Mouse (Mus musculus) kidney, postnatal 0 days (tissue): ENCODE measurements at regions not wholly inside any gene's neighbourhood (a gene's known extent, or its start where the extent isn't known, plus 50 kb on each side); places are given as distances from the start of the nearest gene placed in this dataset.

ENCODE experiments used
- ATAC-seq: fragments of 200-750 bp; cut with Nextera tagmentation; replicated peaks from 2 replicates; pipeline ENCODE4 v1.8.0; 2017; ENCODE audit warnings: low read depth, moderate number of reproducible peaks, moderate TSS enrichment, moderate library complexity; ENCODE audit not compliant: low FRiP score
- DNase-seq: peaks from one replicate; pipeline ENCODE4 v3.0.0-alpha.2; 2016; ENCODE audit warnings: low spot score
- H3K27ac ChIP-seq: fragments of 300-500 bp; sonication (generic); 2 replicates; pipeline ENCODE4 v1.5.1; 2014; ENCODE audit warnings: mild to moderate bottlenecking
- H3K27me3 ChIP-seq: fragments of 300-500 bp; sonication (generic); 2 replicates; pipeline ENCODE4 v1.6.1; 2014; ENCODE audit warnings: low read length, mixed read lengths; ENCODE audit not compliant: insufficient read depth
- H3K36me3 ChIP-seq: fragments of 300-500 bp; sonication (generic); 2 replicates; pipeline ENCODE4 v1.6.1; 2014; ENCODE audit warnings: low read length, mixed read lengths; ENCODE audit not compliant: insufficient read depth
- H3K4me1 ChIP-seq: fragments of 300-500 bp; sonication (generic); replicated peaks from 2 replicates; pipeline ENCODE4 v1.6.1; 2014; ENCODE audit warnings: antibody characterized with exemption, low read length, mixed read lengths; ENCODE audit not compliant: insufficient read depth
- H3K4me2 ChIP-seq: fragments of 300-500 bp; sonication (generic); 2 replicates; pipeline ENCODE4 v1.6.1; 2014; ENCODE audit warnings: mild to moderate bottlenecking, low read length, moderate library complexity, mixed read lengths
- H3K4me3 ChIP-seq: fragments of 300-500 bp; sonication (generic); replicated peaks from 2 replicates; pipeline ENCODE4 v1.5.1; 2014; ENCODE audit warnings: low read depth, low read length
- H3K9ac ChIP-seq: fragments of 300-500 bp; sonication (generic); 2 replicates; pipeline ENCODE4 v1.6.1; 2014; ENCODE audit warnings: low read depth, low read length
- H3K9me3 ChIP-seq: fragments of 300-500 bp; sonication (generic); replicated peaks from 2 replicates; pipeline ENCODE4 v1.6.1; 2016; ENCODE audit warnings: low read length, inconsistent platforms, mixed read lengths
- CTCF ChIP-seq: IDR thresholded peaks from 2 replicates; pipeline ENCODE4 v1.5.1; 2016; ENCODE audit warnings: antibody characterized with exemption, low read depth, mild to moderate bottlenecking, moderate library complexity
- WGBS: fragments of 180-500 bp; shearing (Covaris S2); extraction: QIAGEN DNeasy Blood & Tissue Kit; methylation state at CpG from one replicate; pipeline ENCODE4 v1.1.7; 2014; 5-methylcytosine and 5-hydroxymethylcytosine counted together

DNA sequence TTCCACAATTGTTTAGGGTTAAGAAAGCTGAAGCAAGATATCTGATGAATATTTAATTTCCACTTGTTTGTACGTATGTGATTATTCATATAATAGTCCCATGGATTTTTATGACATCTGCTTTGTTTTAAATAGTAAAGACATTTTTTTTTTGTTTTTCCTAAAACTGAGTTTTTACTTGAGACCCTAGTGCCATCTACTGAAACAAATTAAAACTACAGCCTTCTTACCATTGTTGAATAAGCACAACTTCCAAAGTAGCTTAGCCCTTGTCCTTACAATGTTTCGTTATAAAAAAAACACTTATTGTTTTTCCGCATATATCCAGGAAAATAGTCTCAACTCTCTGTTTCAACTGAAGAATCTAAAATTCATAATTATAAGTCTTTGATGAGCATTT, 68.4 kb upstream of the Mad2l1 start:
- TF ChIP-seq CTCF = peak; percentile 76
- ATAC-seq = no peak
- Histone ChIP-seq H3K36me3 (no peaks in the 10 kb centered on the region), H3K27ac (no peak overlapping the region), H3K9me3 (no peaks in the 10 kb centered on the region), H3K4me2 (no peak overlapping the region), H3K9ac (no peak overlapping the region), H3K4me3 (no peak overlapping the region), H3K4me1 (no peaks in the 10 kb centered on the region), H3K27me3 (no peaks in the 10 kb centered on the region)
- 31% methylated on average over 3 of the region's 3 CpGs for WGBS
- peak; percentile 83 for DNase-seq

GRCm38 (mm10) chr6:66470627-66471249, 64.5 kb upstream of the Mad2l1 start:
- Histone ChIP-seq H3K27me3 (no peaks in the 10 kb centered on the region), H3K9me3 (no peaks in the 10 kb centered on the region), H3K4me1 (no peaks in the 10 kb centered on the region), H3K4me2 (no peak overlapping the region), H3K4me3 (no peak overlapping the region), H3K27ac (no peak overlapping the region), H3K36me3 (no peaks in the 10 kb centered on the region), H3K9ac (no peak overlapping the region)
- ATAC-seq (no peak), DNase-seq (no peak)
- 84% methylated on average over 4 of the region's 4 CpGs for WGBS
- TF ChIP-seq CTCF = no peak

DNA sequence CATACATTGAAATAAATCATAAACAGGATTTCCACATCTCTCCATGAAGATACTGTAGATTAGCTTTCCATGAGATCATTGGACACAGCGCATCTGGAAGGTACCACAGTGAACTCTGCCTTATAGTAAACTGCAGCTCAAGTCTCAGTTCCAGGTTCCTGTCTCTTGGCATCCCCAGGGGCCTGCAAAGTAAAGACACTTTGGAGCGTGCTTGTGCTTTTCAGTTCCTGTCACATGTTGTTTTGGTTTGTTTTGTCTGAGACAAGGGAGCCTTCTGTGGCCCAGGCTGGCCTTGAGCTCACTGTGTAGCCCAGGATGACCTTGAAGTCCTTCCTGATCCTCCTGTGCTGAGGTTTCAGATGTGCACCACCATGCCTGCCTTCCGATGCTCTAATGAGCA, 63.4 kb upstream of the Mad2l1 start:
- no peak for DNase-seq
- no peak for ATAC-seq
- TF ChIP-seq CTCF = no peak

GRCm38 (mm10) chr6:66472697-66473096, 62.5 kb upstream of the Mad2l1 start:
- no peak for DNase-seq
- Histone ChIP-seq H3K36me3 (no peaks in the 10 kb centered on the region), H3K9me3 (no peaks in the 10 kb centered on the region), H3K4me2 (no peak overlapping the region), H3K27me3 (no peaks in the 10 kb centered on the region), H3K9ac (no peak overlapping the region), H3K27ac (no peak overlapping the region), H3K4me3 (no peak overlapping the region), H3K4me1 (no peaks in the 10 kb centered on the region)
- no peak for TF ChIP-seq CTCF
- 75% methylated on average over 4 of the region's 4 CpGs for WGBS
- ATAC-seq = no peak

More for the DNA sequence above, 63.4 kb upstream of the Mad2l1 start:
- H3K9me3 ChIP-seq = no peaks in the 10 kb centered on the region
- no peaks in the 10 kb centered on the region for H3K4me1 ChIP-seq
- H3K27ac ChIP-seq = no peak overlapping the region
- 69% methylated on average over 3 of the region's 3 CpGs for WGBS
- H3K9ac ChIP-seq = no peak overlapping the region
- no peaks in the 10 kb centered on the region for H3K36me3 ChIP-seq
- no peaks in the 10 kb centered on the region for H3K27me3 ChIP-seq
- no peak overlapping the region for H3K4me2 ChIP-seq
- H3K4me3 ChIP-seq = no peak overlapping the region

DNA sequence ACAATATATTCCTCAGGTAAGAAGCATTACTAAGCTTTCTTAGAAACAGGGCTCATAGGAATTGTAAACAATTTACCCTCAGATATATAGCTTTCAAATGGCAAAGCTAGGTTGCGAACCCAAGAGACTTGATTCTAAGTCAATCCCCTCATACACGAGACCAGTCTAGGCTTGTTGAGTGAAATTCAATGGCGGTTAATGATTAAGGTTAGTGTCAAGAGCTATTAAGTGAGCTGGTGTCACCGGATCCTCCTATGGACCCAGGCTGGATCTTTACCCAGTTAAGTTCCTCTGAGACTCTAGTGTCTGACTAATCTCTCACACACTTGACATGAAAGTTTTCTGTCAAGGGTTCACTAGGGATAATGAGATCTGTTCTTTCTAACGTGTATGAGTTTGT, 57.6 kb upstream of the Mad2l1 start:
- Histone ChIP-seq H3K27me3 (no peaks in the 10 kb centered on the region), H3K4me1 (no peaks in the 10 kb centered on the region), H3K27ac (no peak overlapping the region), H3K4me3 (no peak overlapping the region), H3K9me3 (no peaks in the 10 kb centered on the region), H3K9ac (no peak overlapping the region), H3K4me2 (no peak overlapping the region), H3K36me3 (no peaks in the 10 kb centered on the region)
- ATAC-seq (no peak), DNase-seq (no peak)
- WGBS = 44% methylated on average over 5 of the region's 5 CpGs
- TF ChIP-seq CTCF = no peak

DNA sequence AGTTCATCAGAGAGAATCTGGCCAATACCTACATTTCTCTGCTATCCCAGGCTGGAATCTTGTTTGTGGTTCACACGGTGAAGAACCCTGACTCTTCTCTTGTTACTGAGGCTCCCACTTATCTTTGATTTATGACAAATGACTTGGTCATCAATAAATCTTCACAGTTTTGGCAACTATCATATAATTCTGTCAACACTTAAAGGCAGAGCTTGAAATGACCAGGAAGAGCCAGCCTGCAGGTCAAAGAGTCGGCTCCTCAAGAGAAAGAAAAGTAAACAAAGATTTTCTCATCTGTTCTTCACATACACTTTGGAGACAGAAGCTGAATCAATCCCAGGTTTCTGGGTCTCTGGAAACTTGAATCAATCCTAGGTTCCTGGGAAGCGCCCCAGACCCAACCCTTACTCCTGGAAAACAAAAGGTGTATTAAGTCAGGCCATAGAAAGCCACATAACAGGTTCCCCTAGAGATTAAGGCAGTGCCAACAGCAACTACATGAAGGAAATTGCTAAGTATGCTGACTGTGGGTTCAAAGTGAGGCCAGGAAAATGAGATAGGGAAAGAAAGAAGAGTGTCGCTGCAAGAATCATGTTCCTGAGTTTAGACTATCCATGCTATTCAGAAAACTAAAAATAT, 56.7 kb upstream of the Mad2l1 start:
- 26% methylated on average over 4 of the region's 4 CpGs for WGBS
- DNase-seq (peak; percentile 11), ATAC-seq (no peak)
- H3K4me1 ChIP-seq = no peaks in the 10 kb centered on the region
- no peak overlapping the region for H3K9ac ChIP-seq
- no peak overlapping the region for H3K4me2 ChIP-seq
- H3K9me3 ChIP-seq = no peaks in the 10 kb centered on the region
- no peaks in the 10 kb centered on the region for H3K27me3 ChIP-seq
- no peak for TF ChIP-seq CTCF
- H3K27ac ChIP-seq = no peak overlapping the region
- H3K36me3 ChIP-seq = no peaks in the 10 kb centered on the region
- H3K4me3 ChIP-seq = no peak overlapping the region
